Mouse (Mus musculus) neural tube, embryonic 11.5 days (tissue): ENCODE data around the gene Ecsit. TPM values are rescaled to one million over a fixed set of nuclear protein-coding genes. Genes with fewer than 3 reads are reported as not detected.

Experiments used
- ATAC-seq: fragments of 200-750 bp; cut with Nextera tagmentation; 2 replicates; pipeline ENCODE4 v1.8.0; 2017; ENCODE audit warnings: moderate number of reproducible peaks, mild to moderate bottlenecking, moderate TSS enrichment, moderate library complexity; ENCODE audit not compliant: insufficient read depth, low FRiP score, low TSS enrichment
- DNase-seq: peaks from one replicate; pipeline ENCODE4 v3.0.0-alpha.2; 2015; ENCODE audit warnings: low spot score
- H3K27ac ChIP-seq: fragments of 300-500 bp; sonication (generic); 2 replicates; pipeline ENCODE4 v1.5.1; 2014; ENCODE audit warnings: low read depth, mild to moderate bottlenecking, low read length
- H3K27me3 ChIP-seq: fragments of 300-500 bp; sonication (generic); 2 replicates; pipeline ENCODE4 v1.6.1; 2014; ENCODE audit warnings: mild to moderate bottlenecking, low read length, mixed read lengths; ENCODE audit not compliant: control insufficient read depth, insufficient read depth
- H3K36me3 ChIP-seq: fragments of 300-500 bp; sonication (generic); 2 replicates; pipeline ENCODE4 v1.6.1; 2014; ENCODE audit warnings: mild to moderate bottlenecking, low read length, moderate library complexity, mixed read lengths; ENCODE audit not compliant: control insufficient read depth, insufficient read depth
- H3K4me1 ChIP-seq: fragments of 300-500 bp; sonication (generic); 2 replicates; pipeline ENCODE4 v1.6.1; 2014; ENCODE audit warnings: low read length, mixed read lengths; ENCODE audit not compliant: control insufficient read depth, insufficient read depth
- H3K4me2 ChIP-seq: fragments of 300-500 bp; sonication (generic); 2 replicates; pipeline ENCODE4 v1.6.1; 2014; ENCODE audit warnings: low read depth, mild to moderate bottlenecking, moderate library complexity
- H3K4me3 ChIP-seq: fragments of 300-500 bp; sonication (generic); 2 replicates; pipeline ENCODE4 v1.5.1; 2014; ENCODE audit warnings: low read depth, low read length
- H3K9ac ChIP-seq: fragments of 300-500 bp; sonication (generic); 2 replicates; pipeline ENCODE4 v1.6.1; 2014; ENCODE audit warnings: mild to moderate bottlenecking, low read length
- H3K9me3 ChIP-seq: fragments of 300-500 bp; sonication (generic); 2 replicates; pipeline ENCODE4 v1.6.1; 2016; ENCODE audit warnings: low read length; ENCODE audit not compliant: control insufficient read depth
- WGBS: fragments of 180-500 bp; shearing (Covaris S2); extraction: QIAGEN DNeasy Blood & Tissue Kit; methylation state at CpG from one replicate; pipeline ENCODE4 v1.1.7; 2014; 5-methylcytosine and 5-hydroxymethylcytosine counted together
- polyA plus RNA-seq: library from polyadenylated mRNA; unstranded; fragments of >200 nt; fragmentation: Nextera tagmentation; extraction: Ambion mirVana; gene quantifications from 2 replicates; pipeline ENCODE4 v1.2.1, GENCODE M21; 2014

Ecsit gene
- polyA plus RNA-seq, 1 experiment from 2014 or later: 40.1 TPM

GRCm38 (mm10) chr9:22061339-22061738 lies 23.9 kb downstream of the Ecsit start:
- Histone ChIP-seq H3K9me3 (no peaks in the 10 kb centered on the region), H3K27me3 (no peaks in the 10 kb centered on the region), H3K36me3 (peaks cover 27% of the 10 kb centered on the region), H3K9ac (no peak overlapping the region), H3K27ac (no peak overlapping the region), H3K4me3 (no peak overlapping the region), H3K4me2 (no peak overlapping the region), H3K4me1 (no peaks in the 10 kb centered on the region)
- 69% methylated on average over 2 of the region's 2 CpGs for WGBS
- no peak for ATAC-seq
- DNase-seq: no peak

DNA sequence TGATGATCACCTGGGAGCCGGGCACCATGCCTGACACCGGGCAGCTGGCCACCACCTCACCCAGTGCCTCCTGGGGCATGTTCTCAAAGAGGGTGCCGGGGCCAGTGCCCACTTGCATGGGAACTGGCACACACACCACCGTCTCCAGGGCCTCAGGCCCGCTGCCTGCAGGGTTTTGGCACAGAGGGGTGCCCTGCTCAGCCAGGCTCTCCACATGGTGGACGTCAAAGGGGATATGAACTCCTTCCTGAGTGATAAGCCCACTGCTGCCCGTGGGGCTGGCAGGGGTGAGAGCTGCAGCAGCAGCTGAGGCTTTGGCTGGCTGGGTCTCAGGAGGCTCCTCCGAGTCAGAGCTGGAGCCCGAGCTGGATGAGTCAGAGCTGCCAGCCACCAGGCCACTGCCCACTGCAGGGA lies 27.2 kb downstream of the Ecsit start:
- no peak overlapping the region for H3K9ac ChIP-seq
- WGBS: 95% methylated on average over 9 of the region's 9 CpGs
- H3K36me3 ChIP-seq: peaks cover 16% of the 10 kb centered on the region
- ATAC-seq (no peak), DNase-seq (no peak)
- H3K27me3 ChIP-seq: peaks cover 2% of the 10 kb centered on the region; the same call in 1 of the 2 replicates
- H3K4me1 ChIP-seq: 0 out of 2 replicates have a peak, but pooled peaks cover 3% of the 10 kb centered on the region
- no peaks in the 10 kb centered on the region for H3K9me3 ChIP-seq
- H3K4me3 ChIP-seq: no peak overlapping the region
- H3K4me2 ChIP-seq: no peak overlapping the region
- no peak overlapping the region for H3K27ac ChIP-seq

GRCm38 (mm10) chr9:22057031-22057517 lies 28.2 kb downstream of the Ecsit start:
- WGBS: 92% methylated on average over 9 of the region's 9 CpGs
- H3K9ac ChIP-seq: no peak overlapping the region
- DNase-seq (no peak), ATAC-seq (no peak)
- H3K9me3 ChIP-seq: no peaks in the 10 kb centered on the region
- H3K27ac ChIP-seq: no peak overlapping the region
- H3K27me3 ChIP-seq: peaks cover 6% of the 10 kb centered on the region; the same call in 1 of the 2 replicates
- H3K36me3 ChIP-seq: peaks cover 14% of the 10 kb centered on the region
- H3K4me3 ChIP-seq: no peak overlapping the region
- H3K4me1 ChIP-seq: 0 out of 2 replicates have a peak, but pooled peaks cover 3% of the 10 kb centered on the region
- no peak overlapping the region for H3K4me2 ChIP-seq

DNA sequence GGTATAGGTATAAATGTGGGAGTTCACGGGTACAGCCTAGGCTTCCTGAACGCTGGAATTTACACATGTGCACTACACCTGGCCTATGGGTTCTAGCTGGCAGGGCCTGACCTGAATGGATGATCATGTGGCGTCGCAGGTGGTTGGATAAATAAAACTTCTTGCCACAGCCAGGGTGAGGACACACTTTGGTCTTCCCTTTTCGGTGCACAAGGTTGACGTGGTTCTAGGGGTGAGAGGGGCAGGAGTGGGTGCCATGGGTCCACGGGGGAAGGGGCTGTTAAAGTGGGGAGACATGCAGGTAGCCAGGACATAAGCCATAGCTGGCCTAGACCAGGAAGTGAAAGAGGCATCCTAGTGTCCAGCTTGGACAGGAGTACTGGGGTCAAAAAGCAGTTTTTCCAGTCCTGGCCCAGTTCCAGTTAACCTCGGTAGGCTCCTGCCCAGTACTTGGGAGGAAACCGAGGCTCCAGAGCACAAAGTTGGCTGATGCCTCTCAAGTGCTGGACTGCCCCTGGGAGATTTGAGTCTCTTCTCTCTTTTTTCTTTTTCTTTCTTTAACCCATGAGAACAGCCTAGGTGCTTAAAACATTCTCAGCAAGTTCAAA lies 28.8 kb downstream of the Ecsit start:
- DNase-seq (no peak), ATAC-seq (no peak)
- H3K4me2 ChIP-seq: no peak overlapping the region

DNA sequence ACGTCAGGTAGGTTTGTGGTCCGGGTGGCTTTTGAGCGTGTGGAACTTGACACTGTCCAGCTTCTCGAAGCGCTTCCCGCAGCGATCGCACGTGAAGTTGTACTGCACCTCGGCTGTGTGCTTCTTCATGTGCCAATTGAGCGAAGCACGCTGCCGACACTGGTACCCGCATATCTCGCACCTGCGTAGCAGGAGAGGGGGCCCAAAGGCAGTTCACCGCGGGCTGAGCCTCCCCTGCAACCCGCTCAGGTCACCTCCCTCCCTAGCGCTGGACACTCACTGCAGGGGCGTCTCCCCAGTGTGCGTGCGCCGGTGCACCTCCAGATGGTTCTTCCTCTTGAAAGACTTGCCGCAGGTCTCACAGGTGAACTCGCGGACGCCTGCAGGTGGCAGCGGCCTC lies 29.5 kb downstream of the Ecsit start:
- no peak for DNase-seq
- no peak overlapping the region for H3K9ac ChIP-seq
- no peak overlapping the region for H3K27ac ChIP-seq
- 0 out of 2 replicates have a peak, but pooled peaks cover 3% of the 10 kb centered on the region for H3K4me1 ChIP-seq
- ATAC-seq: no peak
- no peak overlapping the region for H3K4me2 ChIP-seq
- 36% methylated on average over 29 of the region's 29 CpGs for whole genome bisulfite sequencing
- H3K27me3 ChIP-seq: peaks cover 15% of the 10 kb centered on the region
- H3K9me3 ChIP-seq: no peaks in the 10 kb centered on the region
- peaks cover 12% of the 10 kb centered on the region; the same call in 1 of the 2 replicates for H3K36me3 ChIP-seq
- no peak overlapping the region for H3K4me3 ChIP-seq

More for the DNA sequence above, 28.8 kb downstream of the Ecsit start:
- no peak overlapping the region for H3K9ac ChIP-seq
- WGBS: 79% methylated on average over 9 of the region's 9 CpGs
- no peak overlapping the region for H3K27ac ChIP-seq
- no peak overlapping the region for H3K4me3 ChIP-seq
- peaks cover 14% of the 10 kb centered on the region for H3K36me3 ChIP-seq
- H3K9me3 ChIP-seq: no peaks in the 10 kb centered on the region
- peaks cover 12% of the 10 kb centered on the region for H3K27me3 ChIP-seq
- 0 out of 2 replicates have a peak, but pooled peaks cover 3% of the 10 kb centered on the region for H3K4me1 ChIP-seq

GRCm38 (mm10) chr9:22054411-22055076 lies 30.7 kb downstream of the Ecsit start:
- DNase-seq (peak; percentile 84), ATAC-seq (peak; percentile 24; the same call in 1 of the 2 replicates)
- H3K9ac ChIP-seq: 0 out of 2 replicates have a peak overlapping the region, but pooled peaks have one; percentile 18
- no peak overlapping the region for H3K4me3 ChIP-seq
- 2% methylated on average over 32 of the region's 32 CpGs for WGBS
- peaks cover 9% of the 10 kb centered on the region; the same call in 1 of the 2 replicates for H3K4me1 ChIP-seq
- peaks cover 12% of the 10 kb centered on the region; the same call in 1 of the 2 replicates for H3K36me3 ChIP-seq
- H3K9me3 ChIP-seq: no peaks in the 10 kb centered on the region
- H3K27ac ChIP-seq: no peak overlapping the region
- peak overlapping the region; percentile 38 for H3K4me2 ChIP-seq
- H3K27me3 ChIP-seq: peaks cover 19% of the 10 kb centered on the region

DNA sequence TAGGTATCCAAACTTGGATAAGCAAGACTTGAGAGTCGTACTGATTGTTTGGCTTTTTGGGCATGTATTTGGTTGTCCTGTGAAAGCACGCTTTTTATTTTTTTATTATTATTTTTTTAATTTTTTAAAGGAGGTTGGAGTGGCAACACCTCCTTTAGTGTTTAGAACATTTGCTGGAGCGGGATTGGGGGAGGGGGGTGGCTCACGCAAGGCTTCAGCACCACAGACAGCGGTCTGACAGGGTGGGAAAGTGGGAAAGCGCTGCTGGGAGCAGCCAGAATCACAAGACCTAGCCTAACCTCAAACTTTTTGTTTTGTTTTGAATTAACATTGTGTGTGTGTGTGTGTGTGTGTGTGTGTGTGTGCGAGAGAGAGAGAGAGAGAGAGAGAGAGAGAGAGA lies 31.6 kb downstream of the Ecsit start:
- Histone ChIP-seq H3K36me3 (peaks cover 12% of the 10 kb centered on the region; the same call in 1 of the 2 replicates), H3K4me2 (no peak overlapping the region), H3K4me1 (peaks cover 14% of the 10 kb centered on the region), H3K27ac (no peak overlapping the region), H3K27me3 (peaks cover 19% of the 10 kb centered on the region), H3K9me3 (no peaks in the 10 kb centered on the region), H3K4me3 (no peak overlapping the region), H3K9ac (no peak overlapping the region)
- 39% methylated on average over 6 of the region's 7 CpGs for WGBS
- ATAC-seq (no peak), DNase-seq (peak; percentile 46)

GRCm38 (mm10) chr9:22051958-22052254 lies 33.3 kb downstream of the Ecsit start, which contains the start of gene Elavl3:
Gene Elavl3 (minus strand): TSS chr9:22052023.
- DNase-seq (peak; percentile 89), ATAC-seq (peak; percentile 73)
- WGBS: under 1% methylated on average over 21 of the region's 28 CpGs
- peak within 1 kb of the TSS; percentile 80 for H3K27ac ChIP-seq
- peak within 1 kb of the TSS; percentile 89 for H3K9ac ChIP-seq
- no peaks in the 10 kb centered on the region for H3K9me3 ChIP-seq
- no peaks in the 10 kb centered on the region for H3K36me3 ChIP-seq
- peak within 1 kb of the TSS; percentile 81 for H3K4me3 ChIP-seq
- peak within 1 kb of the TSS; percentile 68 for H3K4me2 ChIP-seq
- peaks cover 19% of the 10 kb centered on the region for H3K27me3 ChIP-seq
- H3K4me1 ChIP-seq: peaks cover 16% of the 10 kb centered on the region
